In genomic region chr8:121852464-121852863, GRCm38 (mm10) we compare ENCODE assay signal across 14 mouse cellular contexts. TPM values are rescaled to one million over a fixed set of nuclear protein-coding genes. Genes with fewer than 3 reads are reported as not detected.
DNase-seq lines count a peak whose midpoint lies in the region; ATAC-seq lines count a peak whose summit lies in the region.
"Had no signal": no experiment of that assay in that cellular context is flagged by ENCODE, and none has a peak within 500 bp of the region (broad histone marks: within the 10 kb centered on the region; RNA-seq: fewer than 3 reads in every experiment).

No protein-coding gene starts in this region.

- peak; percentile 28; the same call in 1 of the 2 replicates for ATAC-seq in heart, embryonic 16.5 days (replicated peaks; ENCODE audit: extremely low read depth, insufficient read depth, low FRiP score)
- ATAC-seq in stomach, embryonic 16.5 days (ENCODE audit: insufficient read depth, low FRiP score): no peak
- ATAC-seq: hindbrain, embryonic 16.5 days had no signal

- H3K4me3 ChIP-seq in heart, embryonic 16.5 days (ENCODE audit: low read length): no peak overlapping the region
- no peak overlapping the region for H3K4me3 ChIP-seq in heart, embryonic 10.5 days
- no peak overlapping the region for H3K4me3 ChIP-seq in stomach, embryonic 16.5 days (replicated peaks; ENCODE audit: low read length)
- H3K4me3 ChIP-seq: embryonic facial prominence, embryonic 13.5 days; forebrain, embryonic 10.5 days; kidney, embryonic 15.5 days; limb, embryonic 12.5 days; midbrain, embryonic 13.5 days; stomach, embryonic 15.5 days had no signal

- no peaks in the 10 kb centered on the region for H3K9me3 ChIP-seq in heart, embryonic 16.5 days (replicated peaks; ENCODE audit: control insufficient read depth, low read length)
- no peaks in the 10 kb centered on the region for H3K9me3 ChIP-seq in heart, embryonic 10.5 days
- no peaks in the 10 kb centered on the region for H3K9me3 ChIP-seq in stomach, embryonic 16.5 days (replicated peaks; ENCODE audit: control insufficient read depth, low read length)
- H3K9me3 ChIP-seq: embryonic facial prominence, embryonic 13.5 days; forebrain, embryonic 10.5 days; kidney, embryonic 15.5 days; limb, embryonic 12.5 days; midbrain, embryonic 13.5 days; stomach, embryonic 15.5 days had no signal

- 0 out of 2 replicates have a peak overlapping the region, but pooled peaks have one; percentile 23 for H3K27ac ChIP-seq in heart, embryonic 16.5 days (ENCODE audit: low read length)
- H3K27ac ChIP-seq in heart, embryonic 10.5 days: no peak overlapping the region; the same call in 1 of the 2 replicates
- no peak overlapping the region for H3K27ac ChIP-seq in stomach, embryonic 16.5 days (ENCODE audit: low read length)
- H3K27ac ChIP-seq: embryonic facial prominence, embryonic 13.5 days; kidney, embryonic 15.5 days; limb, embryonic 12.5 days; midbrain, embryonic 13.5 days; stomach, embryonic 15.5 days had no signal

- H3K27me3 ChIP-seq in heart, embryonic 16.5 days (ENCODE audit: control insufficient read depth, insufficient read depth, low read length): no peaks in the 10 kb centered on the region
- peaks cover 9% of the 10 kb centered on the region; the same call in 1 of the 2 replicates for H3K27me3 ChIP-seq in heart, embryonic 10.5 days (ENCODE audit: insufficient read depth, poor library complexity, severe bottlenecking)
- no peaks in the 10 kb centered on the region for H3K27me3 ChIP-seq in stomach, embryonic 16.5 days (ENCODE audit: control insufficient read depth, insufficient read depth, low read length)
- H3K27me3 ChIP-seq: kidney, embryonic 15.5 days; stomach, embryonic 15.5 days had no signal

- H3K4me2 ChIP-seq in heart, embryonic 16.5 days (ENCODE audit: low read depth, low read length): no peak overlapping the region
- H3K4me2 ChIP-seq in stomach, embryonic 16.5 days (ENCODE audit: low read depth, low read length): no peak overlapping the region
- H3K4me2 ChIP-seq: embryonic facial prominence, embryonic 13.5 days; kidney, embryonic 15.5 days; limb, embryonic 12.5 days; midbrain, embryonic 13.5 days; stomach, embryonic 15.5 days had no signal

- H3K9ac ChIP-seq in heart, embryonic 16.5 days (ENCODE audit: low read length): no peak overlapping the region
- peak overlapping the region; percentile 26 for H3K9ac ChIP-seq in stomach, embryonic 16.5 days (ENCODE audit: low read length)
- H3K9ac ChIP-seq: embryonic facial prominence, embryonic 13.5 days; kidney, embryonic 15.5 days; limb, embryonic 12.5 days; stomach, embryonic 15.5 days had no signal

- no peak for DNase-seq in heart, embryonic 10.5 days (ENCODE audit: low spot score)
- DNase-seq in right cerebral cortex, postnatal 14 days: peak; percentile 0
- DNase-seq in right cerebral cortex, postnatal 36 days (ENCODE audit: low spot score in 2 of 2): no peak
- DNase-seq in ES-CJ7 (ENCODE audit: low read depth, low spot score): peak; percentile 44
- no peak for DNase-seq in cerebellum, postnatal 25 days

- no peaks in the 10 kb centered on the region for H3K36me3 ChIP-seq in heart, embryonic 16.5 days (ENCODE audit: control insufficient read depth, insufficient read depth)
- no peaks in the 10 kb centered on the region for H3K36me3 ChIP-seq in heart, embryonic 10.5 days
- H3K36me3 ChIP-seq in stomach, embryonic 16.5 days (ENCODE audit: control insufficient read depth, insufficient read depth, low read length): no peaks in the 10 kb centered on the region
- H3K36me3 ChIP-seq: embryonic facial prominence, embryonic 13.5 days; forebrain, embryonic 10.5 days; kidney, embryonic 15.5 days; limb, embryonic 12.5 days; midbrain, embryonic 13.5 days; stomach, embryonic 15.5 days had no signal

- peaks cover 15% of the 10 kb centered on the region for H3K4me1 ChIP-seq in heart, embryonic 16.5 days (ENCODE audit: control insufficient read depth, insufficient read depth, low read length)
- H3K4me1 ChIP-seq in heart, embryonic 10.5 days: peaks cover 25% of the 10 kb centered on the region
- peaks cover 14% of the 10 kb centered on the region for H3K4me1 ChIP-seq in stomach, embryonic 16.5 days (ENCODE audit: control insufficient read depth, insufficient read depth, low read length)

- WGBS in heart, embryonic 16.5 days: 12% methylated on average over 7 of the region's 7 CpGs
- 16% methylated on average over 7 of the region's 7 CpGs for WGBS in heart, embryonic 10.5 days
- 39% methylated on average over 7 of the region's 7 CpGs for WGBS in stomach, embryonic 16.5 days

RNA-seq across cellular contexts. Expression of gene Klhdc4, which starts 23.1 kb away (rescaled TPM):
- polyA plus RNA-seq in heart, embryonic 16.5 days (2015; fragmentation: Nextera tagmentation; extraction: Ambion mirVana): 25.6 and 27.0 TPM in 2 replicates
- polyA plus RNA-seq in heart, embryonic 10.5 days (2016; fragmentation: Nextera tagmentation; extraction: Ambion mirVana): 44.3 and 54.4 TPM in 2 replicates
- polyA plus RNA-seq in stomach, embryonic 16.5 days (2015; fragmentation: Nextera tagmentation; extraction: Ambion mirVana): 34.3 and 39.3 TPM in 2 replicates

RNA-seq across cellular contexts. Expression of gene Slc7a5, which starts 55.0 kb away (rescaled TPM):
- polyA plus RNA-seq in heart, embryonic 16.5 days (2015; fragmentation: Nextera tagmentation; extraction: Ambion mirVana): 14.4 TPM in 2 replicates
- 18.7 and 20.9 TPM in 2 replicates for polyA plus RNA-seq in heart, embryonic 10.5 days (2016; fragmentation: Nextera tagmentation; extraction: Ambion mirVana)
- polyA plus RNA-seq in stomach, embryonic 16.5 days (2015; fragmentation: Nextera tagmentation; extraction: Ambion mirVana): 19.8 and 20.0 TPM in 2 replicates

Comparison
In these comparisons a context has a peak if more than half of its experiments do, and no peak if none do; other contexts are left out.
1. DNase-seq: peak in right cerebral cortex, postnatal 14 days (single experiment) and ES-CJ7 (single experiment); none in heart, embryonic 10.5 days (single experiment), right cerebral cortex, postnatal 36 days (0 of 2) and cerebellum, postnatal 25 days (0 of 2).